Mouse (Mus musculus) thymus, adult 2 months (tissue): Measurements from ENCODE around the gene Msl1.

ENCODE experiments used
- CTCF ChIP-seq: fragments of 200-500 bp; IDR thresholded peaks from 2 replicates; pipeline ENCODE4 v1.5.1; 2012; ENCODE audit warnings: mild to moderate bottlenecking, control low read depth, low read length, moderate library complexity, borderline replicate concordance; ENCODE audit not compliant: control insufficient read depth, poor library complexity, insufficient read depth; ENCODE audit errors: extremely low read depth
- POLR2A ChIP-seq: fragments of 200-500 bp; IDR thresholded peaks from 2 replicates; pipeline ENCODE4 v1.6.1; 2012; ENCODE audit warnings: mild to moderate bottlenecking, low read length, control low read depth, moderate library complexity; ENCODE audit not compliant: control insufficient read depth, poor library complexity, insufficient read depth; ENCODE audit errors: extremely low read depth

- TF ChIP-seq POLR2A (no peak), CTCF (no peak)
Measured at GRCm38 (mm10) chr11:98768127-98769006, 26.9 kb upstream of the Msl1 start.
